Mouse (Mus musculus): ENCODE measurements around the gene Foxk1.

Foxk1 gene

GRCm38 (mm10) chr5:142418419-142418818, 17.1 kb downstream of the Foxk1 start:
- in situ Hi-C loops (cut with MboI, MseI) = no loop called here

- in situ Hi-C loops (cut with MboI, MseI) = no loop called here
Observed at GRCm38 (mm10) chr5:142420317-142420716, 19.0 kb downstream of the Foxk1 start.

GRCm38 (mm10) chr5:142420920-142421319, 19.6 kb downstream of the Foxk1 start:
- in situ Hi-C loops (cut with MboI, MseI) = no loop called here

GRCm38 (mm10) chr5:142421886-142422285, 20.6 kb downstream of the Foxk1 start:
- in situ Hi-C loops (cut with MboI, MseI) = no loop called here

GRCm38 (mm10) chr5:142423141-142423540, 21.8 kb downstream of the Foxk1 start:
- in situ Hi-C loops (cut with MboI, MseI) = no loop called here

DNA sequence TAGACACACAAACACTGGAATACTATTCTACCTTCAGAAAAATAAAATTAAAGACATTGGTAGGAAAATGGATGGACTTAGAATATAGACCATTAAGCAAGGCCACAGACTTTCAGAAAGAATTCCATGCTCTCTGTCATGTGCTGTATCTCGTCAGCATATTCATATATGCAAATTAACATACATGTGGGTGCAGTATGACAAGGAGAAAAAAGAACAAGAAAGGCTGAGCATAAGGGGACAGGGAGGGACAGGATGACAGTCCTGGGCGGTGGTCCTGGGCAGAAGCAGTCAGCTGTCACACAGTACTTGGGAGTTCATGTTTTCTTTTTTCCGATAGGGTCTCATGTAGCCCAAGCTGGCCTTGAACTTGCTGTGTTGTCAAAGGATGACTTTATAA, 22.4 kb downstream of the Foxk1 start:
- in situ Hi-C loops (cut with MboI, MseI) = no loop called here

DNA sequence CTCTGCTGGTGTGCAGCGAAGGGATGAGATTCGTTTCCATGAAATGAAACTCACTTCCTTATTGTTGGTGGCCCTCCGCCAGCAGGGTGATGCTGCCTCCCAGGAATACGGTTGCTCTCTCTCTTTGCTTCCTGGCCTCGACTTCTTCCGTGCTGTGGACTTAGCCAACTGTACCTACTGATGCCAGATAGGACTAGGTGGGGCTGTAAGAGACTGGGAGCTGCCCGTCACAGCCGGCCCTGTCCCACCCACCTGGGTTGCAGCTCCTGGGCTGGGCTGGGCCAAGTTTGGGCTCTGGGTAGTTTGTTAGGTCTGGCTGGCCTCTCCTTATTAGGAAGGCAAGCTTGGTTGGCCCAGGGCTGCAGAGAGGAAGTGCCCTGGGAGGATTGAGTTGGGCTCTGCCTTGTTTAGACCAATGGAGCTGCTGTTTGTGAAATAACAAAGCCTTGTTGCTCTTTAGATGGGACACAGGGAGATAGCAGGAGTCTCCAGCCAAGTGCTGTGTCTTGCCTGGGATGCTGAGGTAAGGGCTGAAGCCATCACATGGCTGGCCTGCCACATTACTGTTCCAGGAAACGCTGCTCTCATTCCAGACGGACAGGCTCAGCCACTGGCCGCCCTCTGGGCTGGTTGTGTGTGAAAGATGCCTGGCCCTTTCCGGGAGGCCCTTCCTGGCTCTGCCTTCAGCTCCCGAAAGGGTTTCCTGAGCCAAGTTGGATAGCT, 23.5 kb downstream of the Foxk1 start:
- in situ Hi-C loops (cut with MboI, MseI) = no loop called here

DNA sequence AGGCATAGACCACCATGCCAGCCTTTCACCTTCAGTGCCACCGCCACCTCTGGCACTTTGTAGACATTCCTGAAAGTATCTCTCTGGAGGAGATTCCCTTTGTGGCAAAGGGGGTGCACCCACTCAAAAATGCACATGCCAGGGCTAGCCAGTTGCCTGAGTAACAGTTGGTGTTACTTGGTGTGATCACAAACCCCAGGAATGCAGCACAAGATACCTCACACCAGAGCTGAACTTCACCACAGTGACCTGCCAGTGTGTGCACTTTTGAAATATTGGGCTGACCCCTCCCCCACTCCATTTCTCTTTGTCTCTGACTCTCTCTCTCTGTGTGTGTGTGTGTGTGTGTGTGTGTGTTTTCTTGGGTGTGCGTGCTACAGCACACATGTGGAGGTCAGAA, 25.2 kb downstream of the Foxk1 start:
- in situ Hi-C loops (cut with MboI, MseI) = no loop called here

DNA sequence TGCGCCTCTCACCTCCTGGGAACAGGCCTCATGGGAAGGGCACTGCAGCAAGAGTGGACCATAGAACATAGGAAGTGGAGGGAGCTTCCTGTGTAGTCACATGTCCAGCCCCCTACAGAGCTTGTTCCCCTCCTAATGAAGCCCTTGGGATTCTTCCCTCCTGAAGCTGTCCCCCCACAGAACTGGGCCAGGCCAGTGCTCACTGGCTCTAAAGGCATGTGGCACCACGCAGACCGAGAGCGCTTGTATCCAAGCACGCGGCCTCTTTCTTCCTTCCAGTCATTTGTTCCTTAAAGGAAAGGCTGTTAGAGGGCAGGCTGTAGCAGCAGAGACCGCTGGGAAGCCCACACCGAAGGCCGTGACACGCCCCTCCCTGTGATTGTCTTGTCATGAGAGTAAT, 26.6 kb downstream of the Foxk1 start:
- in situ Hi-C loops (cut with MboI, MseI) = no loop called here

DNA sequence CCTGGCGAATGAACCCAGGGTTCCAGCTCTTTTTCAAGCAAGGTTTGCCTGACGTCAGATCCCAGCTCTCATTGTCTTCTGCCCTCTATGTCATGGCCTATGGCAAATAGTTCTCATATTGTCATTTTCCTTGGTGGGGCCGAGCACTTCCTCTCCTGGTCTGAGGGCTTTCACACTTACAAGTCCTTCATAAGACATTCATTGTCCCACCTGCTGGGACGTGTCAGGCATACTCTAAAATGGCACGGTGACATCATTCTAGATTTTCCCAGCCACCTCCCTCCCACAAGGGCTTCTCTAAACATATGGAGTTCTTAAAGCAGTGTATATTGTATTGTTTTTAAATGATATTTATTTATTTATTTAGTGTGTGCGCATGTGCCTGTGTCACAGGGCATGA, 27.4 kb downstream of the Foxk1 start:
- in situ Hi-C loops (cut with MboI, MseI) = no loop called here

- in situ Hi-C loops (cut with MboI, MseI) = no loop called here
Observed at GRCm38 (mm10) chr5:142431029-142431428, 29.7 kb downstream of the Foxk1 start.

GRCm38 (mm10) chr5:142431811-142432434, 30.6 kb downstream of the Foxk1 start:
- in situ Hi-C loops (cut with MboI, MseI) = no loop called here

DNA sequence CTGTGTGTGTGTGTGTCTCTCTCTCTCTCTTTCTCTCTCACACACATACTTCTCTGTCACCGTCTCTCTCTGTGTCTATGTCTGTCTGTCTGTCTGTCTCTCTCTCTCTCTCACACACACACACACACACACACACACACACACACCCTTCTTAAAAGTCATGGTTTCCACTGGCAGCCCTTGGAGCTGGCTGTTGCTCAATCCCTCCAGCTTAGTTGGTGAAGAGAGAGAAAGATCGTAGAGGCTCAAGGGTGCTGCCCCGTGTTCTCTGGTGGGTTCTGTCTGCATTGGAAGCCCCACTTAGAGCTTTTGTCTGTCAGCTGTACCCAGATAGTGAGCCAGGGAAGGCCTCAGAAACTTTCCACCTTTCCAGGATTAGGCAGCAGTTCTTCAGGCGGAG, 31.4 kb downstream of the Foxk1 start:
- in situ Hi-C loops (cut with MboI, MseI) = no loop called here

- in situ Hi-C loops (cut with MboI, MseI) = no loop called here
Observed at GRCm38 (mm10) chr5:142434052-142434451, 32.8 kb downstream of the Foxk1 start.

DNA sequence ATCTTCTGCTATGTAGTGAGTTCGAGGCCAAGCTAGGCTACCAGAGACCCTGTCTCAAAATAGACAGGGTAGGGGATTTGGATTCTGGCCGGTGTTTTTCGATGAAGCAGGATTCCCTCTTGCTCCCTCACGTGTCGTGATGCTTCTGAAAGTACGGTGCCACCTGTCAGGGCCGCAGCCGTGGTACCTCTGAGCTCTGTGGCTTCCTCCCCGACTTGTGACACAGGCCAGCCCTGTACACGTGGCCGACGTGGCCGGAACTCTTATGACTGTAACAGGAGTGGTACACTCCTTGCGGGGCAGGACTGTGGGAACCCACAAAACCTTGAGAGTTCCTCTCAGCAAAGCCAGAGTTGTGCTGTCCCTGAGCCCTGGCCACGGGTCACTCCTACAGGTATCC, 34.4 kb downstream of the Foxk1 start:
- in situ Hi-C loops (cut with MboI, MseI) = no loop called here

DNA sequence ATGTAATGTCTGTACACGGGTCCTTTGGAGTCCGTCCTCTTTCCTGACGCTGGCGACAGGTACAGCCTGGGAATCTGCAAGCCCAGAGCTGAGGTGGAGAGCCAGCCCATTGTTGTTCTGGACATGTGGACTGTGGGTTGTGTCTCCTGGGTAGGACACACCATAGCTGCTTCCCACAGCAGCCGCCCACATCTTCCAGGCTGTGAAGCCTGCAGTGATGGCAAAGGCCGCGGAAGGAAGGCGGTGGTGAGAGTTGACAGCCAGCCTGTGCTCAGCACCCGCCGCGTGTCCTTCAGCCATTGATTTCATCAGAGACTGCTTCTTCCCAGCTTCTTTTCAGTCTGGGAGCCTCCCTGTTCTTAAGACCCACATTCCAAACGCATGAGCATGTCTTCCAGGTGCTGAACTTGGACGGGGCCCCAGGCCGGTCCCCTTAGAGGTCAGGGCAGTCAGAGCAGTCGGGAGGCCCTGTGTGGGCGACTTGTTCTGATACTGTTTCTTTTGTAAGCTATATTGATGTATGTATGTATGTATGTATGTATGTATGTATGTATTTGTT, 37.2 kb downstream of the Foxk1 start:
- in situ Hi-C loops (cut with MboI, MseI) = no loop called here

DNA sequence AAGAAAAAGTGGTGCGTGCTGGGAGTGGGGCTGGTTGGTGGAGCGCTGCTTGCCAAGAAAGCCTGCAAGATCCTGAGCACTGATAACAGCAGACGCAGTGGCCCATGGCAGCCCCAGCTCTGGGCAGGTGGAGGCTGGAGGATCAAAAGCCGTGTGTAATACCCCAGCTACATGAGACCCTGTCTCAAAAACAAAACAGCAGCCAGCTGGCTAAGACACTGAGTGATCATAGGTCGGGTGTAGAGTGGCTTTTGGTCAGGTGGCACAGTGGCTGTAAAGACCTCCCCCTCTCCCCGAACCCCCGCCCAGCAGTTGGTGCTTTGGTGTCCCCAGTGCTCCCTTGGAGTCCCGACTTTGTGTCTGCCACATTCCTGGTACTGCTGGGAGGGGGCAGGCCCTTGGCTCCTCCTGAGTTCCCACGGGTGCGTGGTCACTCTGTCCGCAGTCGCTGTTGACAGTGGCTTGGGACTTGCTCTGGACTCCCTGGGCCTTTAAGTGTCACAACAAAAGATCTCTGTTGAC, 38.7 kb downstream of the Foxk1 start:
- in situ Hi-C loops (cut with MboI, MseI) = loop anchor here (5.0 kb wide), 2 partner anchors 33 to 73 kb away; no protein-coding TSS in a partner anchor

- in situ Hi-C loops (cut with MboI, MseI) = loop anchor here (5.0 kb wide), 2 partner anchors 33 to 73 kb away; no protein-coding TSS in a partner anchor
Observed at GRCm38 (mm10) chr5:142440451-142441147, 39.3 kb downstream of the Foxk1 start.

DNA sequence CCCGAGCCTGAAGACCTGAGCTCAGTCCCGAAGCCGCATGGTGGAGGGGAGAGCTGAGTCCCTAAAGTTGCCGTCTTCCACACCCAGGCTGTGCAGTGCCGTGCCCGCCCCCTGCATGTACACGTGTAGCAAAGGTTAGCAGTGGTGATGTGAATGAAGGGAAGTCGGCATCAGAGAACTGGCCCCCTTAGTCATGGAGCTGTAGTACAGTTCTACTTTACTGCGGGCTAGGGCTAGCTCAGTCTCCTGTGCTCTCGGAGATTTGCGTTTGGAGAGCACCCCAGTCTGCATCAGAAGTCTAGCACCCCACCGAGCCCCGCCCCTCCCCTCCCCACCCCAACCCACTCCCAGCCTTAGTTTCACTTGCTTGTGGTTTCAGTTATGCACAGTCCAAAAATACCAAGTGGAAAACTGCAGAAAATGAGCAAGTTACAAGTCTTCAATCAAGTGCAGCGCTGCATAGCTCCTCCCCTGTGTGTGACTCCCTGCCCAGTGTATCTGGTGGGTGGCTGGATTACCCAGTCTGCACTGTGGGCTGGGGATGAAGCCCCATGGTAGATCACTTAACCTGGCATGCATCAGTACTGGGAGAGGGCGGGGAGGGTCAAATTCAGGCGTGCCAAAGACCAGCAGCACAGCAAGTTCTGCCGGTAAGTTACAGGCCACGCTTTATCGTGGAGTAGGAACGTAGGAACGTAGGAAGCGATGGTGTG, 40.2 kb downstream of the Foxk1 start:
- in situ Hi-C loops (cut with MboI, MseI) = loop anchor here (5.0 kb wide), 2 partner anchors 34 to 74 kb away; no protein-coding TSS in a partner anchor

DNA sequence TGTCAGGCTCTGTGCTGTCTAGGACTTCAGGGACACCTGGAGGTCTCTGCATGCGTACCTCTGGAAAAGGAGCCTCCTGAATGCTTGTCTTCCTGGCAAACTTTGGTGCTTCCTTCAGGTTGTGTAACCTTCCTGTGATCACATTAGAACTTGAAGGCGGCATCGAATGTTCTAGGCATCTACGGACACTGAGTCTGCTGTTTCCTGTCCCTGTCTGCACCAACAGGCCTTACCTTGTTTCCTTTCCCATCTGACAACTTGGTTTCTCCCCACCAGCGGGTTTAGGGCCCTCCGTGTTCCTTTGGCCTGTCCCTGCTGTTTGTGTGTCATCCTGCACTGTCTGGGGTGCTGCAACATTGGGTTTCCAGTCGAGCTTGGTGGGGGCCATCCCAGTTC, 40.7 kb downstream of the Foxk1 start:
- in situ Hi-C loops (cut with MboI, MseI) = loop anchor here (5.0 kb wide), 2 partner anchors 35 to 75 kb away; no protein-coding TSS in a partner anchor

DNA sequence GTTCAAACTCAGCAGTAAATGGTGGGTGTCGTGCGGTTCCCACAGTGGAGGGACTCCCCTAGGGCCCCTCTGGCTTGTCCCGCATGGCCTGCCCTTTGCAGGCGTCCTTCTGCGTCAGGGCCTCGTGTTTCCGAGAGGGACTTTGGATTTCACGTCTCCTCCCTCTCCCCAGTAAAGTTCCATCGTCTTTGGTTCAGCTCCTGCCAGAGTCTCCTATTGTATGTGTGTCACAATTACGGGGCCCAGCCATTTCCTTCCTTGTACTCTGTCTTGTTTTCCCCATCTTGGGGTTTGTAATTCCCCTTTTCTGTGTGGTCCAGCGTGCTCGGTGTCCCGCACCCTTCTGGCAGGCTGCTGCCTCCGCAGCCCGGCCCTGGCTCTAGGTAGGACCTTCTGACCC, 42.2 kb downstream of the Foxk1 start:
- in situ Hi-C loops (cut with MboI, MseI) = loop anchor here (5.0 kb wide), 2 partner anchors 36 to 76 kb away; no protein-coding TSS in a partner anchor
